Mouse (Mus musculus): ENCODE measurements at regions not wholly inside any gene's neighbourhood (a gene's known extent, or its start where the extent isn't known, plus 50 kb on each side); places are given as distances from the start of the nearest gene placed in this dataset.

DNA sequence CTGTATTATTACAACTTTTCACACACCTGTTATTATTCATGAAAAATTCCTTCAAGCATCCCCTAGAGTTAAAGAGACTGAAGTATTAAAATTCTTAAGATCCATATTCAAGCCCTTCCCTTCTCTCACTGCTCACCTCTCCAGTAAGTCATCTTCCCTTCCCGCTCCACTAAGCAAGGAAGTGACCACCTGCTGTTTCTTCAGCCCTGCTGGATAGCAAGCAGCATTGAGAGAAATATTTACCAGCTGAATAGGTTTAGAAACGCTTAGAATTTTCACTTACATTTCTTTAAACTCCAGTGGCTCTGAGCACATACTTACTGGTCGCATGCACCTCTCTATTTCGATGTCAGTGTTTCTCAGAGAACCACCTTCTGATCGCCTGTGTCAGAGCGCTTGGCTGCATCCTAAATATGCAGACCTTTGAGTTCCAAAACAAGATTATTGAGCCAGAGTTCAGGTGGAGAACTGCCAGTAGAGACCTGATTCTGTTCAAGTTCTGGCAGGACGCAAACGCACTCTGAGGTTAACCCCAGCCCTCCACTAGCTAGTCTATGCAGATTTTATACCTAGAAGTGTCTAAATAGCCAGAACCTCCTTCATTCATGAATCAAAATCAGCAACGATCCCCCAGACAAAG is 314.9 kb downstream of the Mllt3 start:
- H3K4me1 ChIP-seq (ENCODE audit: control insufficient read depth, insufficient read depth, low read length), result no peaks in the 10 kb centered on the region
- TF ChIP-seq CTCF (IDR thresholded peaks at IDR 0.05; ENCODE audit: insufficient read depth, low read depth, low read length) (no peak), POLR2A (IDR thresholded peaks at IDR 0.05; ENCODE audit: insufficient read depth, low read depth, low read length) (no peak)
- no peak overlapping the region for H3K4me3 ChIP-seq (ENCODE audit: insufficient read depth, low read depth, low read length)
- WGBS, result 54% methylated on average over 9 of the region's 9 CpGs
- H3K27ac ChIP-seq (ENCODE audit: insufficient read depth, low read depth, low read length), result no peak overlapping the region

DNA sequence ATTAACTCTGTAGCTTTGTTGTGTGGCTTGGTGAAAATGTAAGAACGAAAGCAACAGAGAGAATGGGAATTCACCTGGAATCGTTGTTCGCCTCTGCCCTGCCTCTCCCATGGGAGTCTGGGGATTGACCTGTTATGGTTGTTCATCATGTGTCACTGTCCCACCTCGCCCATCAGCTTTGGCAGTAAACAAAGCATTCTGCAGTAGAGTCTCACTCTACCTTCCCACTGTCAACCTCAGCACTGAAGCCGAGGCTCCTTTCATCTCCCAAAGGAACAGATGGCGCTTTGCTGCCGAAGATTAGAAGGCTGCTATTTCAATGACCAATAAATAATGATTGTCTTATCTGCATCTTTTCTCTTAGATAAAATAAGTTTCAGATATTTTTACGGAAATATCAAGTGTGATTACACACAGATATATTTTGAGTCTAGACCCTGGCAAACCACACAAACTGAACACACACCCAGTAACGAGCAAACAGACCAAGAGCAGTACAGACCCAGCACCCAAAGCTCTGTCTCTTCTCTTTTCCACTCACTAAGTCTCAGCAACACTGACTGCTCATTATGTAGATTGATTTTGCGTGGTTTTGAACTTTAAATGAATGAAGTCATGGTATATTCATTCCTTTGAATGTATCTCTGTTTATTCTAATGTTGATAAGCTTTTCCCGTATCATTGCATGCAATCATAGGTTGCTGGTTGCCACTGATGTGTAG is 317.8 kb downstream of the Mllt3 start:
- no peak for TF ChIP-seq POLR2A (IDR thresholded peaks at IDR 0.05; ENCODE audit: insufficient read depth, low read depth, low read length)
- TF ChIP-seq CTCF (IDR thresholded peaks at IDR 0.05; ENCODE audit: insufficient read depth, low read depth, low read length), result no peak
- Histone ChIP-seq H3K4me3 (ENCODE audit: insufficient read depth, low read depth, low read length) (no peak overlapping the region), H3K27ac (ENCODE audit: insufficient read depth, low read depth, low read length) (no peak overlapping the region), H3K4me1 (ENCODE audit: control insufficient read depth, insufficient read depth, low read length) (no peaks in the 10 kb centered on the region)
- WGBS, result 94% methylated on average over 11 of the region's 11 CpGs

DNA sequence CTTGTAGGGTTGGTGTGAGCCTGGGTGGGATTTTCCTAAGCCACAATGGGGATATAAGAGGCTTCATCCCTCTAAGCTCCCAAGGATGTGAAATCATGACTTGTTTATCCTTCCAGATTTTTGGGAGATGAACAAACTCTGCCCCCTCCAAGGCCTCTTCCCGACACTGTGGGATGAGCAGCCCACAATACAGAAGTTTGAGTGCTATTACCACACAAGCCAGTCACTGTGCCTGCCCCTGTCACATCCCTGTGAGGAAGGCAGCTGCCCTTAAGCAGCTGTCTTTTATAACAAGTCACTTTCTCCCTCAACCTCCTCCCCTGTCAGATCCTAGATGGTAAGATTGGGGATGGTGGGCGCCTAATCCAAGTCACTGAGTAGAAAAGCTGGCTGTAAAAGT is 320.5 kb downstream of the Mllt3 start:
- Histone ChIP-seq H3K4me3 (ENCODE audit: insufficient read depth, low read depth, low read length) (no peak overlapping the region), H3K4me1 (ENCODE audit: control insufficient read depth, insufficient read depth, low read length) (no peaks in the 10 kb centered on the region), H3K27ac (ENCODE audit: insufficient read depth, low read depth, low read length) (no peak overlapping the region)
- WGBS, result 92% methylated on average over 2 of the region's 2 CpGs
- TF ChIP-seq CTCF (IDR thresholded peaks at IDR 0.05; ENCODE audit: insufficient read depth, low read depth, low read length) (no peak), POLR2A (IDR thresholded peaks at IDR 0.05; ENCODE audit: insufficient read depth, low read depth, low read length) (no peak)

DNA sequence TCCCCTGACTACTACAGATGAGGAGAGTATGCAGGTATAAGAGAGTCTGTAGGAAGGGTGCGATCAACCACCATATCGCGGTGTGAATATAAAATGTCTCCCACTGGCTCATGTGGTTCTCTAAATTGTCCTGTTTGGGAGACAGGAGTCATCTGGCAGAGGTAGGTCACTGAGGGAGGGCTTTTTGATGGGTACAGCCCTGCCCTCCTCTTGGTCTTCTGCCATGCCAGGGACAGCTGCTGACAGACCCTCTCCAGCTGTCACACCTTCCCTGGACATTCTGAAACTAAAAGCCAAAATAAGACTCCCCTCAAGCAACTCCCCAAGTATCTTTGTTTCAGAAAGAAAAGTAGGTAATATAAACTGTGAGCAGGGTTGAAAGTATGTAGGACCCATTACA is 320.9 kb downstream of the Mllt3 start:
- no peaks in the 10 kb centered on the region for H3K4me1 ChIP-seq (ENCODE audit: control insufficient read depth, insufficient read depth, low read length)
- no peak overlapping the region for H3K27ac ChIP-seq (ENCODE audit: insufficient read depth, low read depth, low read length)
- no peak for TF ChIP-seq CTCF (IDR thresholded peaks at IDR 0.05; ENCODE audit: insufficient read depth, low read depth, low read length)
- H3K4me3 ChIP-seq (ENCODE audit: insufficient read depth, low read depth, low read length), result no peak overlapping the region
- 93% methylated on average over 3 of the region's 3 CpGs for WGBS

DNA sequence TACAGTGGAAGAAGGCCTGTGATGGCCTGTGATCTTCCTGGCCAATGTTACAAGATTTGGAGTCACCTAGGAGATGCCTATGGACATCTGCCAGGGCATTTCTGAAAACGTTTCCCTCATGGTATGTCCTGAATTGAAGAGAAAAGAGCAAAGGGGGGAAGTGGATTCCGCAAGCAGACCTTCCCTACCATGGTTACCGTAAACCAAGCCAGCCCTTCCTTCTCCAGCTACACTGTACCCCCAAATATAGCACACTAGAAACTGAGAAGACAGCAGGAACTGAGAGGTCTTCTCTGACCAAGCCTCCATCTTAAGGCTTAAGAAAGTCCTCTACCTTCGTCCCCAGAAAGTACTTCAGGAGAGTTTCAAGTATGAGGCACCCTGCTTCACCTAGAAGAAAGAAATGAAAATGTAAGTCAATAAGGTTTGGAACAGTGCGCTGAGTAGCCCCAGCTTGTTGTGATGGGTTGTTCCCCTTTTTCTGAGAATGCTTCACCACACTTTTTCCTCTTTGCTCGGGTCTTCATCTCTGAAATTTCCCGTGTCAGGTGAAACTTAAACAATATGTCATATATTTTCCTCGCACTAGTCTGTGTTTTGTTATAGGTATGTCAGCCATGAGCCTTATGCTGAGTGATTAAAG is 321.9 kb downstream of the Mllt3 start:
- H3K27ac ChIP-seq (ENCODE audit: insufficient read depth, low read depth, low read length), result no peak overlapping the region
- 90% methylated on average over 8 of the region's 8 CpGs for WGBS
- TF ChIP-seq POLR2A (IDR thresholded peaks at IDR 0.05; ENCODE audit: insufficient read depth, low read depth, low read length) (no peak), CTCF (IDR thresholded peaks at IDR 0.05; ENCODE audit: insufficient read depth, low read depth, low read length) (no peak)
- H3K4me3 ChIP-seq (ENCODE audit: insufficient read depth, low read depth, low read length), result no peak overlapping the region
- H3K4me1 ChIP-seq (ENCODE audit: control insufficient read depth, insufficient read depth, low read length), result no peaks in the 10 kb centered on the region

GRCm38 (mm10) chr4:87708981-87709645 is 324.1 kb downstream of the Mllt3 start:
- Histone ChIP-seq H3K4me1 (ENCODE audit: control insufficient read depth, insufficient read depth, low read length) (no peaks in the 10 kb centered on the region), H3K4me3 (ENCODE audit: insufficient read depth, low read depth, low read length) (no peak overlapping the region), H3K27ac (ENCODE audit: insufficient read depth, low read depth, low read length) (no peak overlapping the region)
- WGBS, result 21% methylated on average over 5 of the region's 5 CpGs
- no peak for TF ChIP-seq CTCF (IDR thresholded peaks at IDR 0.05; ENCODE audit: insufficient read depth, low read depth, low read length)
- TF ChIP-seq POLR2A (IDR thresholded peaks at IDR 0.05; ENCODE audit: insufficient read depth, low read depth, low read length), result no peak

GRCm38 (mm10) chr4:87707386-87707785 is 325.8 kb downstream of the Mllt3 start:
- H3K4me1 ChIP-seq (ENCODE audit: control insufficient read depth, insufficient read depth, low read length), result no peaks in the 10 kb centered on the region
- H3K27ac ChIP-seq (ENCODE audit: insufficient read depth, low read depth, low read length), result no peak overlapping the region
- WGBS, result 81% methylated on average over 2 of the region's 2 CpGs
- no peak overlapping the region for H3K4me3 ChIP-seq (ENCODE audit: insufficient read depth, low read depth, low read length)
- no peak for TF ChIP-seq CTCF (IDR thresholded peaks at IDR 0.05; ENCODE audit: insufficient read depth, low read depth, low read length)
- no peak for TF ChIP-seq POLR2A (IDR thresholded peaks at IDR 0.05; ENCODE audit: insufficient read depth, low read depth, low read length)

DNA sequence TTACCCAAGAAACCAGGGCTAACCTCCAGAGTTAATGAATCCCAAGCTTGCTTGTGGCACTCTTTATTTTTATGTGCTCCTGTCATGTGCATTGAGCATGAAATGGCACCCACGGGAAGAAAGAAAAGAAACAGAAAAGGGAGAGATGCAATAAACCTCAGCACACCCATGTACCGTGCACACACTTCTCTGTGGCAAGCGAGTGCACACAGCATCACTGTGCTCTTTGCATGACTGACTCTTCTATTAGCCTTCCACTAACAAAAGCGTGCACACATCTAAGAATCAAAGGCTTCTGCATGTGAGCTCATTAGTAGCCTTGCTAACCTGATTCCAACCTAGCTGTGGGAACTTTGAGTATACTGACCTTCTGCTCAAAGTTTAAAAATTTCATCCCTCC is 330.3 kb downstream of the Mllt3 start:
- Histone ChIP-seq H3K27ac (ENCODE audit: insufficient read depth, low read depth, low read length) (no peak overlapping the region), H3K4me3 (ENCODE audit: insufficient read depth, low read depth, low read length) (no peak overlapping the region), H3K4me1 (ENCODE audit: control insufficient read depth, insufficient read depth, low read length) (no peaks in the 10 kb centered on the region)
- 57% methylated on average over 4 of the region's 4 CpGs for WGBS
- TF ChIP-seq POLR2A (IDR thresholded peaks at IDR 0.05; ENCODE audit: insufficient read depth, low read depth, low read length) (no peak), CTCF (IDR thresholded peaks at IDR 0.05; ENCODE audit: insufficient read depth, low read depth, low read length) (no peak)

DNA sequence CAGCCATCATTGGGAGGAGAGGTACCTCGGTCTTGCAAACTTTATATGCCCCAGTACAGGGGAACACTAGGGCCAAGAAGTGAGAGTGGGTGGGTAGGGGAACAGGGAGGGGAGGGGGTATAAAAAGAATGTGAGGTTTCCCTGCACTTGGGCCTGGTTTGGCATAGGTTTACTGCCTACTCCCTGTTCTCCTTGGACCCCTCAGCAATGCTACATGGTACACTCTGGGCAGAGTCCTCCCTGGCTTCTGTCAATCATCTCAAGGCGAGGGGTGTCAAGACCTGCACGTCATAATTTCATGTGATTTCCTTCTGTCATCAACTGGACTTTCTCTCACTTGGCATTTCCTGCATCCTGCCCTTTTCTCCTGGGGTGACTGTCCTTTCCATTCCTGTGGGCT is 330.9 kb downstream of the Mllt3 start:
- H3K4me1 ChIP-seq (ENCODE audit: control insufficient read depth, insufficient read depth, low read length), result no peaks in the 10 kb centered on the region
- no peak overlapping the region for H3K4me3 ChIP-seq (ENCODE audit: insufficient read depth, low read depth, low read length)
- no peak for TF ChIP-seq CTCF (IDR thresholded peaks at IDR 0.05; ENCODE audit: insufficient read depth, low read depth, low read length)
- TF ChIP-seq POLR2A (IDR thresholded peaks at IDR 0.05; ENCODE audit: insufficient read depth, low read depth, low read length), result no peak
- no peak overlapping the region for H3K27ac ChIP-seq (ENCODE audit: insufficient read depth, low read depth, low read length)
- 87% methylated on average over 3 of the region's 3 CpGs for WGBS
